Mouse (Mus musculus): ENCODE measurements around the gene Phf7.

DNA sequence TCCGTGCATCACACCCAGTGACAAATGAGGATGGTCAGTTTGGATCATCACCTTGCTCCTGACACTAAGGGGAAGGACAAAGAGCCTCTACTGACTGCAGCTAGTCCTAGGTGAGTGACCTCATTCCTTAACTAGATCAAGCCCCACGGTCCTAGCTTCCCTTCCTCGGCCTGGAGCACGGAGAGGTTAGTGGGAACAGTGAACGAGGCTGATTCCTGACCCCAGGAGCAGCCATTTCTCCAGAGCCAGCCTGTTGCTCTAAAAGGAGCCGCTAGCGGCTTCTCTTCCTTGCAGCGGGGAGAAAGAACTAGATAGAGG lies 45.9 kb downstream of the Phf7 start:
- TF ChIP-seq CTCF (IDR thresholded peaks at IDR 0.05; ENCODE audit: borderline replicate concordance, extremely low read depth, insufficient read depth, insufficient read length) (no peak), POLR2A (IDR thresholded peaks at IDR 0.05; ENCODE audit: borderline replicate concordance, extremely low read depth, insufficient read depth, insufficient read length, poor library complexity, severe bottlenecking) (no peak)

Measured in brain, embryonic 14.5 days (tissue).